Mouse (Mus musculus) G1E (cell line): ENCODE results near the gene Ftl1-ps1. TPM values are rescaled to one million over a fixed set of nuclear protein-coding genes. Genes with fewer than 3 reads are reported as not detected.

Source experiments
- ATAC-seq: 2 replicates; pipeline ENCODE4 v1.8.0; 2016; ENCODE audit warnings: mild to moderate bottlenecking; ENCODE audit not compliant: insufficient number of reproducible peaks, poor library complexity, low FRiP score, severe bottlenecking; ENCODE audit errors: extremely low read depth
- DNase-seq: peaks from one replicate; pipeline ENCODE4 v3.0.0; 2012; ENCODE audit warnings: low spot score
- H3K27me3 ChIP-seq: 2 replicates; pipeline ENCODE4 v1.6.1; 2012; ENCODE audit warnings: mild to moderate bottlenecking, low read length, inconsistent platforms; ENCODE audit not compliant: insufficient read depth
- H3K36me3 ChIP-seq: replicated peaks from 2 replicates; pipeline ENCODE3; 2012; ENCODE audit warnings: mild to moderate bottlenecking, inconsistent platforms
- H3K4me1 ChIP-seq: 2 replicates; pipeline ENCODE4 v1.6.1; 2012; ENCODE audit warnings: low read depth, low read length, inconsistent platforms, mixed read lengths; ENCODE audit not compliant: insufficient read depth
- H3K4me3 ChIP-seq: 2 replicates; pipeline ENCODE4 v1.5.1; 2012; ENCODE audit warnings: low read depth, mild to moderate bottlenecking, inconsistent platforms, low read length, moderate library complexity, mixed read lengths
- H3K9me3 ChIP-seq: replicated peaks from 2 replicates; pipeline ENCODE4 v1.6.1; 2012; ENCODE audit warnings: inconsistent platforms
- CTCF ChIP-seq: IDR thresholded peaks from 2 replicates; pipeline ENCODE4 v1.5.1; 2012; ENCODE audit warnings: low read depth, low read length, inconsistent platforms, mixed read lengths
- GATA1 ChIP-seq: IDR thresholded peaks from 2 replicates; pipeline ENCODE4 v1.6.1; 2012; ENCODE audit warnings: borderline replicate concordance, low read length, inconsistent platforms, mixed read lengths
- GATA2 ChIP-seq: IDR thresholded peaks from 2 replicates; pipeline ENCODE4 v1.6.1; 2012; ENCODE audit warnings: low read depth, low read length, inconsistent platforms, borderline replicate concordance
- POLR2AphosphoS5 ChIP-seq: IDR thresholded peaks from 2 replicates; pipeline ENCODE4 v1.6.1; 2012; ENCODE audit warnings: low read depth, low read length, inconsistent platforms; ENCODE audit not compliant: insufficient replicate concordance
- TAL1 ChIP-seq: conservative IDR thresholded peaks from 2 replicates; pipeline ENCODE4 v1.6.1; 2012; ENCODE audit warnings: low read depth, low read length, inconsistent platforms, mixed read lengths
- polyA plus RNA-seq: library from polyadenylated mRNA; stranded (reverse); fragments of >175 nt; gene quantifications from 2 replicates; pipeline ENCODE4 v1.2.3, GENCODE M21; 2012
- total RNA-seq, 2 experiments: library from RNA; stranded (forward) in 1 of 2; stranded (reverse) in 1 of 2; fragments of 200-1000 nt in 1 of 2; fragments of >200 nt in 1 of 2; fragmentation: Nextera tagmentation in 1 of 2; gene quantifications; 2 replicates each; pipeline ENCODE4 v1.2.3; 2014 to 2017

Gene Ftl1-ps1
- total and polyA plus RNA-seq, 3 experiments, result 25.7 to 88.3 (median 47.3) TPM

DNA sequence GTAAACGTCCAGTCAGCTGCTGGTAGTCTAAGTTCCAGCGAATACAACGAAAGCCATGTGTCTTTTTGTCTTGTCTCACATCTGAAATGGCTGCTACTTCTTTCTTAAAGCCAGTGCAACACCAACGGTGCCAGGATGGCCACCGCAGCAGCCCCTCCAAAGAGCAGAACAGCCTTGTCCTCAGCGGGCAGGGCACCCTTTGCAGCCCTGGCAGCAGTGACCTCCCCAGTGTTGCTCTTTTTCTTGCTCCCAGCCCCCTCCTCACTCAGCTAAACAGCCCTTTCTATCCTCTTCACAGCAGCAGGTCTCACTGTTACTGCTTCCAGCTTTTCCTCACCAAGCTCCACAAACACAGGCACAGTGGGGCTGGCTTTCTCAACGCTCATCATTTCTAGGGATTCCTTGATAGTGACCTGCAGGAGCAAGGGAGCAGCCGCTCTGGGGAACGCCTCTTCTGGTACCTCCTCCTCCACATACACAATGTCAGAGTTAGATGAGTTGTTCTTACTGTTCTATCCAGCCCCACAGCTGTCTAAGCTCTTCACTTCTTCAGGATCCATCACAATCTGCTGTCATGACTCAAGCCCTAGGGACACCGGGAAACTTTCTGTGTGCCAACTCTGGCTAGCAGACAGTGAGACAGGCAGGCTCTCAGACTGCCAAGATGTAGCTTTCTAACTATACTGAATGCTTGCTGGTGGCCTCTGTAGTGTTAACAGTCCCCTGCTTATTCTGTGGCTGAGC lies 17.8 kb upstream of the Ftl1-ps1 start:
- no peak for ATAC-seq
- DNase-seq, result no peak
- no peaks in the 10 kb centered on the region for H3K9me3 ChIP-seq

DNA sequence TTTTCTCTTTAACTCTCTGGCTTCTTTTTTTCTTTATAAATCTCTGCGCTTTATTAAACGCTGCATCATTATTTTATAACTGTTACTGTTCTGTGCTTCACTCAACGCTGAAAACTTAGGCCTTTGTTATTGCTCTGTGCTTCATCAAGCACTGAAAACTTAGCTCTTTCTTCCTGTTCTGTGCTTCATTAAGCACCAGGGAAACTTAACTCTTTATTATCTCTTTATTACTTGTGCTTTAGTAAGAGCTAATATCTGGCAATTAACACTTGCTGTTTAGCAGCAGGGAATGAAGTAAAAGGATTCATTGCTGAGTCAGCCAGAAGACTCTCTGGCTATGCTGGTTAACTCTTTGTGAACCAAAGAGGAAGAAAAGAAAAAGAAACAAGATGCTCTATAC lies 17.2 kb upstream of the Ftl1-ps1 start:
- H3K4me3 ChIP-seq, result no peak overlapping the region
- DNase-seq (no peak), ATAC-seq (no peak)
- no peaks in the 10 kb centered on the region for H3K36me3 ChIP-seq
- TF ChIP-seq GATA2 (no peak), TAL1 (no peak), CTCF (no peak), POLR2AphosphoS5 (no peak), GATA1 (no peak)
- H3K27me3 ChIP-seq, result no peaks in the 10 kb centered on the region; the same call in 1 of the 2 replicates
- H3K9me3 ChIP-seq, result no peaks in the 10 kb centered on the region
- no peaks in the 10 kb centered on the region for H3K4me1 ChIP-seq

More for the DNA sequence above, 17.8 kb upstream of the Ftl1-ps1 start:
- H3K36me3 ChIP-seq, result no peaks in the 10 kb centered on the region
- TF ChIP-seq CTCF (no peak), GATA2 (no peak), TAL1 (no peak), GATA1 (no peak), POLR2AphosphoS5 (no peak)
- H3K27me3 ChIP-seq, result no peaks in the 10 kb centered on the region; the same call in 1 of the 2 replicates
- H3K4me1 ChIP-seq, result no peaks in the 10 kb centered on the region
- no peak overlapping the region for H3K4me3 ChIP-seq

DNA sequence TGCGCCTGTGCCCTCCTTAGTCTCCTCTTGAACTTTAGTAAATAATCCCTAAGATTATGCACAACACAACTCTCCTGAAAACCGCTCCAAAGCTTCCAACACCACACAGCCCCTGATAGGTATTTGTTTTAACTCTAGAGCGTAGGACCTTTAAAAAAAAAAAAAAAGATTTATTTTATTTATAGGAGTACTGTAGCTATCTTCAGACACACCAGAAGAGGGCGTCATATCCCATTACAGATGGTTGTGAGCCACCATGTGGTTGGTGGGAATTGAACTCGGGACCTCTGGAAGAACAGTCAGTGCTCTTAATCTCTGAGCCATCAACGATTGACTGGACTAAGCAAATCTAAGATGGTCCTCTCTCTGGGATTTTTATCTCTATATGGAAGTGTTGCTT lies 9.8 kb upstream of the Ftl1-ps1 start:
- Histone ChIP-seq H3K27me3 (no peaks in the 10 kb centered on the region), H3K9me3 (no peaks in the 10 kb centered on the region), H3K36me3 (no peaks in the 10 kb centered on the region), H3K4me3 (no peak overlapping the region), H3K4me1 (no peaks in the 10 kb centered on the region; the same call in none of the 2 replicates)
- DNase-seq (no peak), ATAC-seq (no peak)
- TF ChIP-seq POLR2AphosphoS5, result no peak
- no peak for TF ChIP-seq GATA1
- TF ChIP-seq CTCF, result no peak
- TF ChIP-seq TAL1, result no peak
- TF ChIP-seq GATA2, result no peak

GRCm38 (mm10) chr13:74390371-74390990 lies 9.0 kb upstream of the Ftl1-ps1 start, which contains the start of gene Zfp72:
Zfp72 (minus strand) TSS chr13:74390836.
- Histone ChIP-seq H3K27me3 (peaks cover 3% of the 10 kb centered on the region; the same call in 1 of the 2 replicates), H3K9me3 (no peaks in the 10 kb centered on the region), H3K4me3 (peak within 1 kb of the TSS; percentile 67), H3K36me3 (no peaks in the 10 kb centered on the region), H3K4me1 (no peaks in the 10 kb centered on the region; the same call in none of the 2 replicates)
- ATAC-seq, result peak; percentile 73
- TF ChIP-seq POLR2AphosphoS5 (no peak), GATA1 (no peak), CTCF (no peak), TAL1 (no peak), GATA2 (no peak)
- peak; percentile 6 for DNase-seq

DNA sequence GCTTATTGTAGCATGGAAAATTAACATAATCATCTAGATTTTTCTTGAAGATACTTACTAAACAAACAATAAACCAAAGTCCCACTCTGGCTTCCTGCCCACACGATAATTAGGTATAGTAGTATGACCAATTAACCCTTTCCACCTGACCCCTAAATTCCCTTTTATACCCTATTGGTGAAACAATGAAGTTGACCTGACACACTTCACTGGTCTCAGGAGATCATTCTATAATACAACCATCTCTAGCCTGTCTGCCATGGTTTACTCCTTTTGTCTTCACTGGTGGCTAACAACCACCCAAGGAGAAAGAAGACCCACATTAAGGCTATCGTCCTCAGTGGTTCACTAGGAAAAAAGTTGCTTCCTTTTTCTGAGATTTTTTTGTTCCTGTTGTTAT lies 8.3 kb upstream of the Ftl1-ps1 start:
- Histone ChIP-seq H3K4me3 (no peak overlapping the region), H3K9me3 (no peaks in the 10 kb centered on the region), H3K4me1 (no peaks in the 10 kb centered on the region; the same call in none of the 2 replicates), H3K36me3 (no peaks in the 10 kb centered on the region), H3K27me3 (peaks cover 3% of the 10 kb centered on the region; the same call in 1 of the 2 replicates)
- ATAC-seq (no peak), DNase-seq (no peak)
- TF ChIP-seq GATA2, result no peak
- no peak for TF ChIP-seq POLR2AphosphoS5
- TF ChIP-seq CTCF, result no peak
- no peak for TF ChIP-seq TAL1
- no peak for TF ChIP-seq GATA1

GRCm38 (mm10) chr13:74439895-74440294 lies 40.4 kb downstream of the Ftl1-ps1 start:
- TF ChIP-seq POLR2AphosphoS5 (no peak), CTCF (no peak), TAL1 (no peak), GATA1 (no peak), GATA2 (no peak)
- Histone ChIP-seq H3K9me3 (peaks cover 17% of the 10 kb centered on the region), H3K36me3 (no peaks in the 10 kb centered on the region)

More at GRCm38 (mm10) chr13:74439895-74440294, 40.4 kb downstream of the Ftl1-ps1 start:
- H3K4me1 ChIP-seq, result no peaks in the 10 kb centered on the region
- DNase-seq, result no peak
- H3K4me3 ChIP-seq, result no peak overlapping the region
- no peak for ATAC-seq
- H3K27me3 ChIP-seq, result peaks cover 4% of the 10 kb centered on the region; the same call in 1 of the 2 replicates

Other genes with a start within 250 kb of the Ftl1-ps1 start
- gene Exoc3, start 191.0 kb upstream of the Ftl1-ps1 start, total RNA-seq (2014; fragmentation: Nextera tagmentation), result 34.3 and 39.1 TPM in 2 replicates
- gene Exoc3, start 191.0 kb upstream of the Ftl1-ps1 start, total RNA-seq (2017), result 43.7 and 46.7 TPM in 2 replicates
- 7.9 and 26.6 TPM in 2 replicates for gene Exoc3, start 191.0 kb upstream of the Ftl1-ps1 start, polyA plus RNA-seq
- gene Ahrr, start 107.4 kb upstream of the Ftl1-ps1 start, total RNA-seq (2014; fragmentation: Nextera tagmentation), result not detected in 2 replicates
- 0.11 and 0.17 TPM in 2 replicates for gene Ahrr, start 107.4 kb upstream of the Ftl1-ps1 start, total RNA-seq (2017)
- not detected in 2 replicates for gene Ahrr, start 107.4 kb upstream of the Ftl1-ps1 start, polyA plus RNA-seq
- gene Pdcd6, start 82.1 kb upstream of the Ftl1-ps1 start, total RNA-seq (2014; fragmentation: Nextera tagmentation), result 43.5 and 49.6 TPM in 2 replicates
- 169 and 170 TPM in 2 replicates for gene Pdcd6, start 82.1 kb upstream of the Ftl1-ps1 start, total RNA-seq (2017)
- 40.7 and 46.1 TPM in 2 replicates for gene Pdcd6, start 82.1 kb upstream of the Ftl1-ps1 start, polyA plus RNA-seq
- gene Sdha, start 49.4 kb upstream of the Ftl1-ps1 start, total RNA-seq (2014; fragmentation: Nextera tagmentation), result 126 and 132 TPM in 2 replicates
- gene Sdha, start 49.4 kb upstream of the Ftl1-ps1 start, total RNA-seq (2017), result 219 and 260 TPM in 2 replicates
- 45.0 and 58.9 TPM in 2 replicates for gene Sdha, start 49.4 kb upstream of the Ftl1-ps1 start, polyA plus RNA-seq
- gene Ccdc127, start 49.4 kb upstream of the Ftl1-ps1 start, total RNA-seq (2014; fragmentation: Nextera tagmentation), result 81.4 and 83.9 TPM in 2 replicates
- 43.6 and 60.4 TPM in 2 replicates for gene Ccdc127, start 49.4 kb upstream of the Ftl1-ps1 start, total RNA-seq (2017)
- 0.54 and 0.65 TPM in 2 replicates for gene Ccdc127, start 49.4 kb upstream of the Ftl1-ps1 start, polyA plus RNA-seq
- gene Lrrc14b, start 35.7 kb upstream of the Ftl1-ps1 start, total RNA-seq (2014; fragmentation: Nextera tagmentation), result not detected in 2 replicates
- 0.17 TPM in 1 of 2 replicates, not detected in the other for gene Lrrc14b, start 35.7 kb upstream of the Ftl1-ps1 start, total RNA-seq (2017)
- not detected in 2 replicates for gene Lrrc14b, start 35.7 kb upstream of the Ftl1-ps1 start, polyA plus RNA-seq
- 0.15 and 0.53 TPM in 2 replicates for gene Zfp72, start 8.9 kb upstream of the Ftl1-ps1 start, total RNA-seq (2014; fragmentation: Nextera tagmentation)
- 0.46 and 1.4 TPM in 2 replicates for gene Zfp72, start 8.9 kb upstream of the Ftl1-ps1 start, total RNA-seq (2017)
- gene Zfp72, start 8.9 kb upstream of the Ftl1-ps1 start, polyA plus RNA-seq, result 0.02 and 0.04 TPM in 2 replicates
- 16.8 and 22.9 TPM in 2 replicates for gene Zfp825, start 94.3 kb downstream of the Ftl1-ps1 start, total RNA-seq (2014; fragmentation: Nextera tagmentation)
- gene Zfp825, start 94.3 kb downstream of the Ftl1-ps1 start, total RNA-seq (2017), result 15.2 and 17.4 TPM in 2 replicates
- 0.42 and 0.48 TPM in 2 replicates for gene Zfp825, start 94.3 kb downstream of the Ftl1-ps1 start, polyA plus RNA-seq
- 22.2 and 37.8 TPM in 2 replicates for gene Erap1, start 239.9 kb downstream of the Ftl1-ps1 start, total RNA-seq (2014; fragmentation: Nextera tagmentation)
- 28.1 and 31.4 TPM in 2 replicates for gene Erap1, start 239.9 kb downstream of the Ftl1-ps1 start, total RNA-seq (2017)
- gene Erap1, start 239.9 kb downstream of the Ftl1-ps1 start, polyA plus RNA-seq, result 0.55 and 0.78 TPM in 2 replicates